Mouse (Mus musculus) heart, embryonic 15.5 days (tissue): ENCODE results near the gene Ccdc71. TPM values are rescaled to one million over a fixed set of nuclear protein-coding genes. Genes with fewer than 3 reads are reported as not detected.

ENCODE experiments used
- ATAC-seq: fragments of 200-750 bp; cut with Nextera tagmentation; replicated peaks from 2 replicates; pipeline ENCODE4 v1.8.0; 2017; ENCODE audit warnings: low read depth, moderate TSS enrichment; ENCODE audit not compliant: insufficient number of reproducible peaks, insufficient read depth, low FRiP score
- H3K27ac ChIP-seq: fragments of 300-500 bp; sonication (generic); 2 replicates; pipeline ENCODE4 v1.5.1; 2015; ENCODE audit warnings: mild to moderate bottlenecking, inconsistent platforms
- H3K27me3 ChIP-seq: fragments of 300-500 bp; sonication (generic); 2 replicates; pipeline ENCODE4 v1.6.1; 2015; ENCODE audit warnings: inconsistent platforms
- H3K36me3 ChIP-seq: fragments of 300-500 bp; sonication (generic); 2 replicates; pipeline ENCODE4 v1.6.1; 2015; ENCODE audit warnings: mild to moderate bottlenecking, inconsistent platforms
- H3K4me1 ChIP-seq: fragments of 300-500 bp; sonication (generic); replicated peaks from 2 replicates; pipeline ENCODE4 v1.6.1; 2015; ENCODE audit warnings: inconsistent platforms
- H3K4me2 ChIP-seq: fragments of 300-500 bp; sonication (generic); 2 replicates; pipeline ENCODE4 v1.6.1; 2015; ENCODE audit warnings: inconsistent platforms, mild to moderate bottlenecking, moderate library complexity
- H3K4me3 ChIP-seq: fragments of 300-500 bp; sonication (generic); 2 replicates; pipeline ENCODE4 v1.5.1; 2015; ENCODE audit warnings: mild to moderate bottlenecking, inconsistent platforms
- H3K9ac ChIP-seq: fragments of 300-500 bp; sonication (generic); 2 replicates; pipeline ENCODE4 v1.6.1; 2015; ENCODE audit warnings: mild to moderate bottlenecking, inconsistent platforms
- H3K9me3 ChIP-seq: fragments of 300-500 bp; sonication (generic); replicated peaks from 2 replicates; pipeline ENCODE4 v1.6.1; 2016; ENCODE audit warnings: inconsistent platforms
- WGBS: fragments of 180-500 bp; shearing (Covaris S2); methylation state at CpG from one replicate; pipeline ENCODE4 v1.1.7; 2015; ENCODE audit warnings: mixed read lengths; 5-methylcytosine and 5-hydroxymethylcytosine counted together
- polyA plus RNA-seq: library from polyadenylated mRNA; unstranded; fragments of >200 nt; fragmentation: Nextera tagmentation; extraction: Ambion mirVana; gene quantifications from 2 replicates; pipeline ENCODE4 v1.2.1, GENCODE M21; 2015

Gene Ccdc71
- polyA plus RNA-seq, 1 experiment from 2014 or later: 32.2 TPM

- 34% methylated on average over 21 of the region's 21 CpGs for WGBS
- Histone ChIP-seq H3K4me1 (peaks cover 47% of the 10 kb centered on the region), H3K27ac (peak overlapping the region; percentile 94), H3K36me3 (peaks cover 14% of the 10 kb centered on the region), H3K9ac (peak overlapping the region; percentile 74), H3K27me3 (no peaks in the 10 kb centered on the region), H3K9me3 (no peaks in the 10 kb centered on the region), H3K4me2 (peak overlapping the region; percentile 94), H3K4me3 (peak overlapping the region; percentile 70)
- ATAC-seq: peak; percentile 71
Observed at GRCm38 (mm10) chr9:108450292-108451169, 9.8 kb upstream of the Ccdc71 start.

- peak overlapping the region; percentile 94 for H3K27ac ChIP-seq
- no peaks in the 10 kb centered on the region for H3K9me3 ChIP-seq
- peak overlapping the region; percentile 74 for H3K9ac ChIP-seq
- no peak for ATAC-seq
- peaks cover 47% of the 10 kb centered on the region for H3K4me1 ChIP-seq
- peak overlapping the region; percentile 94 for H3K4me2 ChIP-seq
- no peaks in the 10 kb centered on the region for H3K27me3 ChIP-seq
- peaks cover 14% of the 10 kb centered on the region for H3K36me3 ChIP-seq
- H3K4me3 ChIP-seq: peak overlapping the region; percentile 70
- WGBS: 54% methylated on average over 6 of the region's 6 CpGs
Observed at GRCm38 (mm10) chr9:108451170-108451493, 9.2 kb upstream of the Ccdc71 start.

GRCm38 (mm10) chr9:108451519-108452160, 8.7 kb upstream of the Ccdc71 start:
- H3K4me3 ChIP-seq: peak overlapping the region; percentile 70
- H3K4me1 ChIP-seq: peaks cover 47% of the 10 kb centered on the region
- H3K27ac ChIP-seq: peak overlapping the region; percentile 94
- WGBS: 37% methylated on average over 6 of the region's 6 CpGs
- H3K36me3 ChIP-seq: peaks cover 14% of the 10 kb centered on the region
- H3K27me3 ChIP-seq: no peaks in the 10 kb centered on the region
- no peaks in the 10 kb centered on the region for H3K9me3 ChIP-seq
- H3K9ac ChIP-seq: peak overlapping the region; percentile 74
- H3K4me2 ChIP-seq: peak overlapping the region; percentile 94
- no peak for ATAC-seq

DNA sequence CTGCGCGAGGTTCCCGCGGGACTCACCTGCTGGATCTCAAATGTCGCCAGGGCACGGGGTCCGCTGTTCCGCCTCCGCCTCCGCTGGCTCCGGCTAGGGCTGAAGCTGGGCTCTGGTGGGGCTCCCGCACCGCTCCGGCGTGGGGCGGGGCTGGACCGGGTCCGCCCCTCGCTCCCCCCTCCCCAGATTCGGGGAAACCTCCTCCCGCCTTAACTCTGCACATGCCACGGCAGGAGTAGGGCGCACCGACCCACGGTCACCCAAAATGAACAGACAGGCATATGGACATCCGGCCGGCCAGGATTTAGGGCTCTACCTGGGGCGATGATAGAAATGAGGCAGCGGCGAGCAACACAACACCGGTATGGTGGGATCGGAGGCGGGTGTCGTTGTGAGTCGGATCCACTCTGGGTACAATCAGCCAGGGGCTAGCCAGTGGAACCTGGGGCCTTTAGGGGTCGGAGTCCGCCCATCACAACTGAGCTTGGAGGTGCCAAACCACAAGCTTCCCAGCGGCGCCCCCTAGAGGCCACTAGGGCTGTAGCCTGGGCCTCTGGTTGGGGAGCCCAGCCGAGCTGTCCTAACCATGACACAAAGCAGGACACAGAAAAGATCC, 7.9 kb upstream of the Ccdc71 start:
- Histone ChIP-seq H3K9me3 (no peaks in the 10 kb centered on the region), H3K4me1 (peaks cover 47% of the 10 kb centered on the region), H3K27me3 (no peaks in the 10 kb centered on the region), H3K27ac (peak overlapping the region; percentile 94), H3K36me3 (peaks cover 13% of the 10 kb centered on the region), H3K4me2 (peak overlapping the region; percentile 94), H3K9ac (peak overlapping the region; percentile 74), H3K4me3 (peak overlapping the region; percentile 70)
- 0% methylated on average over 40 of the region's 40 CpGs for WGBS
- ATAC-seq: peak; percentile 76

GRCm38 (mm10) chr9:108452911-108453310, 7.4 kb upstream of the Ccdc71 start:
- no peak for ATAC-seq
- Histone ChIP-seq H3K4me3 (peak overlapping the region; percentile 70), H3K4me1 (peaks cover 47% of the 10 kb centered on the region), H3K27ac (peak overlapping the region; percentile 94), H3K9me3 (no peaks in the 10 kb centered on the region), H3K4me2 (peak overlapping the region; percentile 94), H3K36me3 (peaks cover 8% of the 10 kb centered on the region), H3K27me3 (no peaks in the 10 kb centered on the region), H3K9ac (peak overlapping the region; percentile 74)
- 33% methylated on average over 6 of the region's 6 CpGs for WGBS

GRCm38 (mm10) chr9:108453458-108453857, 6.9 kb upstream of the Ccdc71 start:
- no peak overlapping the region for H3K4me3 ChIP-seq
- peaks cover 3% of the 10 kb centered on the region; the same call in 1 of the 2 replicates for H3K36me3 ChIP-seq
- WGBS: 63% methylated on average over 4 of the region's 4 CpGs
- peak overlapping the region; percentile 94 for H3K27ac ChIP-seq
- H3K9me3 ChIP-seq: no peaks in the 10 kb centered on the region
- H3K4me1 ChIP-seq: peaks cover 47% of the 10 kb centered on the region
- H3K27me3 ChIP-seq: no peaks in the 10 kb centered on the region
- H3K9ac ChIP-seq: 0 out of 2 replicates have a peak overlapping the region, but pooled peaks have one; percentile 30
- peak overlapping the region; percentile 94 for H3K4me2 ChIP-seq
- no peak for ATAC-seq

DNA sequence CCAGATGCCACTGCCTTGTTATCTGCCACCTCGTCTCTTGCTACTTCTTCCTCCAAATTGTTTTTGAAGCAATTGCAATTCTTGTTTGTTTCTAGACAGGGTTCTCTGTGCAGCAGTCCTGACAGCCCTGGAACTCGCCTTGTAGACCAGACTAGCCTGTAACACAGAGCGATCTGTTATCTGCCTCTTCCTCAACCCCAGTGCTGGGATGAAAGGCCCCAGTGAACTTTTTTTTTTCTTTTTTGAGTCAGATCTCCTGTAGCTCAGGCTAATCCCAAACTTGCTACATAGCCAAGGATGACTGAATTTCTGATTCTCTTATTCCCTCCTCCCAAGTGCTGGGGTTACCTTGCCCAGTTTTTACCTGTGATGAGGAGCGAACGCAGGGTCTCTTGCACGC, 5.9 kb upstream of the Ccdc71 start:
- H3K4me3 ChIP-seq: no peak overlapping the region
- no peak overlapping the region for H3K27ac ChIP-seq
- no peak overlapping the region for H3K4me2 ChIP-seq
- H3K27me3 ChIP-seq: no peaks in the 10 kb centered on the region
- H3K4me1 ChIP-seq: peaks cover 37% of the 10 kb centered on the region
- no peak overlapping the region for H3K9ac ChIP-seq
- H3K9me3 ChIP-seq: no peaks in the 10 kb centered on the region
- no peak for ATAC-seq
- no peaks in the 10 kb centered on the region for H3K36me3 ChIP-seq
- WGBS: 82% methylated on average over 6 of the region's 6 CpGs

DNA sequence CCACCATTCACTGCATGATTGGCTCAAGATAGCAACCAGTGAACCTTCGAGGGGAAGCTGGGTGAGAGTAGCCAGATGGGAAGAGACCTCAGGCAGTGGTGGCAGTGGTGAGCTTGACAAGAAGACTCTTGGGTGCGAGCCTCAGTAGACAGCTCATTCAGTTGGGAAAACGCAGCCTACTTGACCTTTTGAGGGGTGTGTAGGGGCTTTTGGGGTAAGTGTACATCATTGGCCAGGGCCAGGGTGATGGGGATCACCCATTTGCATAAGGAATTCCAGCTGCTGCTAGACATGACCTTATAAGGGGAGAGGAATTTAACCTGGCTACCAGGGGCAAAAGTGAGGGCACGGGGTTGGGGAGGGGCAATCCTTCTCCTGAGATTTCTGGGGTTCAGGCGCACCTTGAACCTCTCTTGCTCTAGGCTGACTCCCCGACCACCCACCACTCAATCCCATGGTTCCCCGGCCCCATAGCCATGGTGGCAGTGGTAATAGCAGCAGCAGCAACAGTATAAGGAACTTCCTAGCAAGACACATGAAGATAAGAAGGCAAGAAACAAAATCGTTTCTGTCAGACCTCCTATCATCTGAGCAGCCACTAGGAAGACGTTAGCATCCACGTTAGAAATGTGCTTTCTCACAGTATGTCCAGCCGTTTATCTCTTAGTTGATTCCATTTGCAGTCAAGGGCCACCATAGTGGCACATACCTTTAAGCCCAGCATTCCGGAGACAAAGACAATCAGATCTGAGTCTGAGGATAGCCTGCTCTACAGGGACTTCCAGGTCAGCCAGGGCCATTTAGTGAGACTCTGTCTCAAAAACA, 4.4 kb upstream of the Ccdc71 start:
- no peaks in the 10 kb centered on the region for H3K36me3 ChIP-seq
- no peak overlapping the region for H3K4me3 ChIP-seq
- H3K27ac ChIP-seq: no peak overlapping the region
- H3K9me3 ChIP-seq: no peaks in the 10 kb centered on the region
- WGBS: 66% methylated on average over 12 of the region's 12 CpGs
- no peaks in the 10 kb centered on the region for H3K27me3 ChIP-seq
- no peak overlapping the region for H3K4me2 ChIP-seq
- H3K4me1 ChIP-seq: peaks cover 27% of the 10 kb centered on the region
- ATAC-seq: no peak
- H3K9ac ChIP-seq: no peak overlapping the region

DNA sequence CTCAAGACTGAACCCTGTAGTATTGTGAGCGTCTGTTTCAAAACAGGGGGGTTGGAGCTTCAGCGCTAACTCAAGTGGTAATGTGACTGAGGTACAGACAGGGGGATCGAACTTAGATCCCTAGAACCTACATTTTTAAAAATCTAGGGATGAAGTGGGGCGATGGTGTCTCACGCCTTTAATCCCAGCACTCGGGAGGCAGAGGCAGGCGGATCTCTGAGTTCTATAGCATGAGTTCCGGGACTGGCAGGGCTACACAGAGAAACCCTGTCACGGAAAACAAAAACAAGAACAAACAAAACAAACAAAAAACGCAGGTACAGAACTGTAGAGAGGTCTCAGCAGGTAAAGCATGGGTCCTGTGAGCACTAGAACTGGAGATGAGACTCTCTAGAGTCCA, 3.4 kb upstream of the Ccdc71 start:
- H3K9me3 ChIP-seq: no peaks in the 10 kb centered on the region
- 82% methylated on average over 10 of the region's 10 CpGs for WGBS

GRCm38 (mm10) chr9:108459939-108460318, 398 bp upstream of the Ccdc71 start:
- Histone ChIP-seq H3K27me3 (no peaks in the 10 kb centered on the region), H3K9me3 (no peaks in the 10 kb centered on the region), H3K4me3 (peak overlapping the region; percentile 87), H3K9ac (no peak overlapping the region), H3K27ac (peak overlapping the region; percentile 93), H3K4me2 (peak overlapping the region; percentile 76), H3K4me1 (peaks cover 21% of the 10 kb centered on the region), H3K36me3 (peaks cover 19% of the 10 kb centered on the region)
- WGBS: 74% methylated on average over 1 of the region's 1 CpGs
- no peak for ATAC-seq

More for the DNA sequence above, 3.4 kb upstream of the Ccdc71 start:
- Histone ChIP-seq H3K36me3 (no peaks in the 10 kb centered on the region), H3K27ac (no peak overlapping the region), H3K9ac (no peak overlapping the region), H3K4me1 (peaks cover 26% of the 10 kb centered on the region), H3K4me3 (no peak overlapping the region), H3K4me2 (no peak overlapping the region), H3K27me3 (no peaks in the 10 kb centered on the region)
- ATAC-seq: no peak
